Mouse (Mus musculus) G1E (cell line): ENCODE results near the gene Polr2l. TPM values are rescaled to one million over a fixed set of nuclear protein-coding genes. Genes with fewer than 3 reads are reported as not detected.

Experiments used
- ATAC-seq: 2 replicates; pipeline ENCODE4 v1.8.0; 2016; ENCODE audit warnings: mild to moderate bottlenecking; ENCODE audit not compliant: insufficient number of reproducible peaks, poor library complexity, low FRiP score, severe bottlenecking; ENCODE audit errors: extremely low read depth
- DNase-seq: peaks from one replicate; pipeline ENCODE4 v3.0.0; 2012; ENCODE audit warnings: low spot score
- H3K27me3 ChIP-seq: 2 replicates; pipeline ENCODE4 v1.6.1; 2012; ENCODE audit warnings: mild to moderate bottlenecking, low read length, inconsistent platforms; ENCODE audit not compliant: insufficient read depth
- H3K36me3 ChIP-seq: replicated peaks from 2 replicates; pipeline ENCODE3; 2012; ENCODE audit warnings: mild to moderate bottlenecking, inconsistent platforms
- H3K4me1 ChIP-seq: 2 replicates; pipeline ENCODE4 v1.6.1; 2012; ENCODE audit warnings: low read depth, low read length, inconsistent platforms, mixed read lengths; ENCODE audit not compliant: insufficient read depth
- H3K4me3 ChIP-seq: 2 replicates; pipeline ENCODE4 v1.5.1; 2012; ENCODE audit warnings: low read depth, mild to moderate bottlenecking, inconsistent platforms, low read length, moderate library complexity, mixed read lengths
- H3K9me3 ChIP-seq: replicated peaks from 2 replicates; pipeline ENCODE4 v1.6.1; 2012; ENCODE audit warnings: inconsistent platforms
- CTCF ChIP-seq: IDR thresholded peaks from 2 replicates; pipeline ENCODE4 v1.5.1; 2012; ENCODE audit warnings: low read depth, low read length, inconsistent platforms, mixed read lengths
- GATA1 ChIP-seq: IDR thresholded peaks from 2 replicates; pipeline ENCODE4 v1.6.1; 2012; ENCODE audit warnings: borderline replicate concordance, low read length, inconsistent platforms, mixed read lengths
- GATA2 ChIP-seq: IDR thresholded peaks from 2 replicates; pipeline ENCODE4 v1.6.1; 2012; ENCODE audit warnings: low read depth, low read length, inconsistent platforms, borderline replicate concordance
- POLR2AphosphoS5 ChIP-seq: IDR thresholded peaks from 2 replicates; pipeline ENCODE4 v1.6.1; 2012; ENCODE audit warnings: low read depth, low read length, inconsistent platforms; ENCODE audit not compliant: insufficient replicate concordance
- TAL1 ChIP-seq: conservative IDR thresholded peaks from 2 replicates; pipeline ENCODE4 v1.6.1; 2012; ENCODE audit warnings: low read depth, low read length, inconsistent platforms, mixed read lengths
- polyA plus RNA-seq: library from polyadenylated mRNA; stranded (reverse); fragments of >175 nt; gene quantifications from 2 replicates; pipeline ENCODE4 v1.2.3, GENCODE M21; 2012
- total RNA-seq, 2 experiments: library from RNA; stranded (forward) in 1 of 2; stranded (reverse) in 1 of 2; fragments of 200-1000 nt in 1 of 2; fragments of >200 nt in 1 of 2; fragmentation: Nextera tagmentation in 1 of 2; gene quantifications; 2 replicates each; pipeline ENCODE4 v1.2.3; 2014 to 2017

Polr2l gene
- total and polyA plus RNA-seq, 3 experiments: 18.7 to 61.0 (median 58.3) TPM

DNA sequence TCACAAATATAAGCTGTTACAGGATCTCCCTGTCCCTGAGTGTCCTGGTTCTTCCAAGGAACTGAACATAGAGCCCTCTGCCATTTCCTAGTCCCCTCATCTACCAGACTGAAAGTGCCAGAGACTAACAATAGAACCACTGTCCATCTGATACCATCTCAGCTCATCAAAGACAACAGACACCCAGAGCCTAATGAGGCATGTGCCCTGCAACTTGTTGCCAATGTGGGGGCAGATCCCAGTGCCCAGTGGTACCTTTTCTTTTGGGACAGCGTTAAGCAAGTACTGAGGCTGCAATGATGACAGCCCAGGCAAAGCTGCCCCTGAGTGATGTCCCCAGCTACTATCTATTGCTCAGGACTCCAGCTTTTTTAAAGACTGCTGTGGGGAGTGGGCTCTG lies 11.3 kb upstream of the Polr2l start:
- ATAC-seq: no peak
- peaks cover 95% of the 10 kb centered on the region for H3K36me3 ChIP-seq
- H3K27me3 ChIP-seq: peaks cover 2% of the 10 kb centered on the region; the same call in 1 of the 2 replicates
- no peak overlapping the region for H3K4me3 ChIP-seq
- peaks cover 9% of the 10 kb centered on the region for H3K4me1 ChIP-seq
- H3K9me3 ChIP-seq: 0 out of 2 replicates have a peak, but pooled peaks cover 2% of the 10 kb centered on the region
- no peak for DNase-seq
- TF ChIP-seq POLR2AphosphoS5: no peak
- no peak for TF ChIP-seq GATA2
- no peak for TF ChIP-seq CTCF
- no peak for TF ChIP-seq TAL1
- TF ChIP-seq GATA1: no peak

DNA sequence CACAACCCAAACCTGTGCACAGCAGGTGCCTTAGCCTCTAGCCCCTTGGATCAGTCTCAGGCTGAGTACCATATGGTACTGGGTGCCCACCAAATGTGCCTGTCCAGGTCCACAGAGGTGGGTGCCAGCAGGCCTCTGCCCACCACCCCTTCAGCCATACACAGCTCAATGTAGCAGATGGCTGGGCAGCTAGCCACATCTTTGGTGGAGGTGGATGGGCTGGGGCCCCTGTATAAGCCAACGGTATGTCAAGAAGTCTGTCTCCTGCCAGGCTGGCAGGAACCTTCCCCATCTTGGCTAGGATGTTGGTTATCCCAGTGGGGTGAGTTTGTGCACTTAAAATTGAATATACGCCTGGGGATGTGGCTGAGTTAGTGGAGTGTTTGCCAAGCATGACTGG lies 10.7 kb upstream of the Polr2l start:
- no peak for DNase-seq
- no peak for ATAC-seq
- Histone ChIP-seq H3K4me1 (peaks cover 15% of the 10 kb centered on the region), H3K4me3 (no peak overlapping the region), H3K9me3 (0 out of 2 replicates have a peak, but pooled peaks cover 2% of the 10 kb centered on the region), H3K27me3 (peaks cover 2% of the 10 kb centered on the region; the same call in 1 of the 2 replicates), H3K36me3 (peaks cover 95% of the 10 kb centered on the region)
- TF ChIP-seq GATA2 (no peak), CTCF (no peak), TAL1 (no peak), GATA1 (no peak), POLR2AphosphoS5 (no peak)

DNA sequence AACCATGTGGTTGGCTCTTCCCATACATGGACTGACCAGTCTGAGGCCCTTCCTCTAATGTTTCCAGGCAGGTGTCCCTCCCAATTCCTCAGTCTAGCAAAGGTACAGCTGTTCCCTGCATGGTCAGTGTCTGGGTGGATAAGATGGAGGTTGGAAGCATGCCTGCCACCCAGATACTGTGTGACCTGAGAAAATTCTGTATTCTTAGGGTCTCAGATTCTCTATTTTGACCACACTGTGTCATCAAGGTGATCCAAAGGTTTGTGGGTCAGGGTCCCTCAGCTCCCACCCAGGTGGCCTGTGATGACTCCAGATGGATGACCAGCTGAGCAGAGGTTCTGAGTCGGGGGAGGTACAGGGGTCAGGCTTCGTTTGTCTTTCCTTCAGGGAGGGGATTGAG lies 10.3 kb upstream of the Polr2l start:
- Histone ChIP-seq H3K27me3 (peaks cover 2% of the 10 kb centered on the region; the same call in 1 of the 2 replicates), H3K4me1 (peaks cover 19% of the 10 kb centered on the region), H3K9me3 (0 out of 2 replicates have a peak, but pooled peaks cover 2% of the 10 kb centered on the region), H3K4me3 (no peak overlapping the region), H3K36me3 (peaks cover 95% of the 10 kb centered on the region)
- DNase-seq: no peak
- TF ChIP-seq CTCF (no peak), GATA2 (no peak), POLR2AphosphoS5 (no peak), GATA1 (no peak), TAL1 (no peak)
- no peak for ATAC-seq

DNA sequence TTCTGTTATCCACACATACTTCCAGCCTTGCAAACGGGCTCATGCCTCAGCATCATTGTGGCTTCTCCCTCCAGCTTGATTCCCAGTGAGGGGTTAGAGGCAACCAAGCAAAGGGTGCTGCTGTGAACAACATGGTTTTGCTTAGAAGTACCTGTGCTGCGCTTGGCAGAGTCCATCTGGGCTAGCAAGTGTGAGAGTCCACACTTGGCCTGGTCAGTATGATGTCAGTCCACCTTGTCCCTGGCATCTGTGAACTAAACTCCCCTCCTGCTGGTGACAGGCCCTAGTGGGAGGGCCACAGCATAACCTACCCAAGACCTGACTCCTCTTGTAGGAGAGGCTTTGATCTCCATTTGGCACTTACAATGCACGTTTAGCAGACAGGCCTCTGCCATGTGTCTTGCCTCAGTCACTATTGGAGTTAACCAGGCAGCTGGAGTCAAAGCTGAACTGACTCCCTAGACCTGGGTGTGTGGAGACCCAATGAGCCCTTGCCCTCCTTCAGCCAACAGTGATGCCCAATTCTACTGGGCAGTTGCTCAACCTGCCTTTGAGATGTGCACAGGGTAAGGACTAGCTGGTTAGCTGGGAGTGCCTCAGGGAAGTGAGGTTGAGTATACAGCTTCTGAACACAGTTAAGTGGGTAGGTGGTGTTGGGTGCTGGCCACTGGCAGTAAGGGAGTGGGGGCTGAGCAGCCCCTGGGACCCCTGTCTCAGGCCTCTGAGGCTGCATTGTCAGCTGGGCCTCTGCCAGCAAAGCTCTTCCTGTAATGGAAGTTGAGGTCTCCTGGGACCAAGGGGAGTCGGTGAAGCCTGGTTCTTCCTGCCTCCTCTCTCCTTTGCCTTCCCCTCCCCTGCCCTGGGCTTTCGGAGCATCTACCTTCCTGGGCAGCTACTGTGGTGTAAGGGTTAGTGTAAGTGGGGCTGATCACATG lies 9.5 kb upstream of the Polr2l start:
- no peak for DNase-seq
- Histone ChIP-seq H3K36me3 (peaks cover 92% of the 10 kb centered on the region), H3K9me3 (0 out of 2 replicates have a peak, but pooled peaks cover 2% of the 10 kb centered on the region), H3K4me1 (peaks cover 19% of the 10 kb centered on the region), H3K27me3 (peaks cover 2% of the 10 kb centered on the region; the same call in 1 of the 2 replicates), H3K4me3 (no peak overlapping the region)
- TF ChIP-seq TAL1 (no peak), GATA2 (no peak), POLR2AphosphoS5 (no peak), GATA1 (no peak), CTCF (no peak)
- no peak for ATAC-seq

DNA sequence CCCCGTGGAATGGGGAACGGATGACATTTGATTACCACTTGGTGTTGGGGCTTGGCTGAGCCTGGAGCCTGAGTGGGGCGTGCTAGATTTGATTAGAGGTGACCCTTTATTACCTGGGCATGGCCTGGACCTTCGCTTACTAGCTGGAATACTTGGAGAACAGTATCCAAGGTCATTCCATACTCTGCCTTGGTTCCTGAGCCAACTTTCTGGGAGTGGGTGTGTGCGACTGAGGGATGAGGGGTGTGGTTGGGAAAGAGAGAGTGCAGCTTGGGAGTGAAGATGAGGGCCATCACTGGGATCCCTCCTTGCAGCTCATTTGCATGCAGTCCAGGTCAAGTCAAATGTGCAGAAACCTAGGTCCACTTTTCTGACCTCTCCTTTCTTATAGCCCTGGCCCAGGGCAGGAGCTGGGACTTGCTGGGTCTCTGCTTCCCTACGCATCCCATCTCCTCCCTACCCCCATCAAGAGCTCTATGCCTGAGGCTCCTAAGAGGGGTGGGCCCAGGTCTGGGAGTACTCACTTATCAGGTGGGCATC lies 8.3 kb upstream of the Polr2l start:
- H3K4me1 ChIP-seq: peaks cover 23% of the 10 kb centered on the region
- no peak for ATAC-seq

More for the DNA sequence above, 8.3 kb upstream of the Polr2l start:
- Histone ChIP-seq H3K27me3 (peaks cover 2% of the 10 kb centered on the region; the same call in 1 of the 2 replicates), H3K4me3 (no peak overlapping the region), H3K36me3 (peaks cover 91% of the 10 kb centered on the region), H3K9me3 (0 out of 2 replicates have a peak, but pooled peaks cover 2% of the 10 kb centered on the region)
- DNase-seq: no peak
- no peak for TF ChIP-seq POLR2AphosphoS5
- no peak for TF ChIP-seq GATA1
- TF ChIP-seq GATA2: no peak
- TF ChIP-seq TAL1: no peak
